Mouse (Mus musculus): ENCODE data around the gene Dtd2.

Gene Dtd2

GRCm38 (mm10) chr12:51985163-51985748 is 21.0 kb downstream of the Dtd2 start:
- DNase-seq = no peak

GRCm38 (mm10) chr12:51983625-51984024 is 22.7 kb downstream of the Dtd2 start:
- no peak for DNase-seq

GRCm38 (mm10) chr12:51976531-51976930 is 29.8 kb downstream of the Dtd2 start:
- no peak for DNase-seq

- no peak for DNase-seq
Measured at GRCm38 (mm10) chr12:51974381-51974780, 31.9 kb downstream of the Dtd2 start.

GRCm38 (mm10) chr12:51972269-51973065 is 33.8 kb downstream of the Dtd2 start:
- DNase-seq = no peak

- DNase-seq = peak; percentile 87
Measured at GRCm38 (mm10) chr12:51971070-51971664, 35.1 kb downstream of the Dtd2 start, which contains the start of gene Heatr5a. Gene Heatr5a, minus strand, starts transcription at chr12:51971321.

GRCm38 (mm10) chr12:51970352-51971069 is 35.8 kb downstream of the Dtd2 start:
- no peak for DNase-seq

- no peak for DNase-seq
Measured at GRCm38 (mm10) chr12:51969876-51970275, 36.4 kb downstream of the Dtd2 start.

- DNase-seq = no peak
Measured at GRCm38 (mm10) chr12:51969092-51969491, 37.2 kb downstream of the Dtd2 start.

- DNase-seq = no peak
Measured at GRCm38 (mm10) chr12:51967915-51968595, 38.2 kb downstream of the Dtd2 start.

- DNase-seq = no peak
Measured at GRCm38 (mm10) chr12:51957626-51958025, 48.7 kb downstream of the Dtd2 start.

- peak; percentile 8 for DNase-seq
Measured at GRCm38 (mm10) chr12:51952309-51952708, 54.0 kb downstream of the Dtd2 start.

GRCm38 (mm10) chr12:51947498-51947945 is 58.8 kb downstream of the Dtd2 start:
- DNase-seq = peak; percentile 11

- no peak for DNase-seq
Measured at GRCm38 (mm10) chr12:51945331-51945730, 61.0 kb downstream of the Dtd2 start.

GRCm38 (mm10) chr12:51939848-51940247 is 66.5 kb downstream of the Dtd2 start:
- no peak for DNase-seq
